Mouse (Mus musculus) heart, postnatal 10 days (tissue): ENCODE data around the gene Wipf2. TPM values are rescaled to one million over a fixed set of nuclear protein-coding genes. Genes with fewer than 3 reads are reported as not detected.
A peak's percentile ranks its signal among the peaks of the same experiment; 100 is the strongest.
"Not testable (repeated sequence)": the region's sequence is repeated elsewhere in the genome, so short reads cannot be mapped to it uniquely, and the experiment has no call there.

Experiments used
- DNase-seq, 2 experiments: peaks; one replicate each; pipeline ENCODE4 v3.0.0; 2021
- intact Hi-C: fragments of 180-260 bp; cut with DNase I; formaldehyde crosslinking; loops from one replicate; pipeline ENCODE4 v1.15.1; 2025
- total RNA-seq, 2 experiments: library from RNA; stranded (reverse); gene quantifications; 2 replicates each; pipeline ENCODE4 v1.2.3; 2021

Wipf2 gene
- total RNA-seq, result 10 to 100 TPM; 12.4 to 13.0 TPM

DNA sequence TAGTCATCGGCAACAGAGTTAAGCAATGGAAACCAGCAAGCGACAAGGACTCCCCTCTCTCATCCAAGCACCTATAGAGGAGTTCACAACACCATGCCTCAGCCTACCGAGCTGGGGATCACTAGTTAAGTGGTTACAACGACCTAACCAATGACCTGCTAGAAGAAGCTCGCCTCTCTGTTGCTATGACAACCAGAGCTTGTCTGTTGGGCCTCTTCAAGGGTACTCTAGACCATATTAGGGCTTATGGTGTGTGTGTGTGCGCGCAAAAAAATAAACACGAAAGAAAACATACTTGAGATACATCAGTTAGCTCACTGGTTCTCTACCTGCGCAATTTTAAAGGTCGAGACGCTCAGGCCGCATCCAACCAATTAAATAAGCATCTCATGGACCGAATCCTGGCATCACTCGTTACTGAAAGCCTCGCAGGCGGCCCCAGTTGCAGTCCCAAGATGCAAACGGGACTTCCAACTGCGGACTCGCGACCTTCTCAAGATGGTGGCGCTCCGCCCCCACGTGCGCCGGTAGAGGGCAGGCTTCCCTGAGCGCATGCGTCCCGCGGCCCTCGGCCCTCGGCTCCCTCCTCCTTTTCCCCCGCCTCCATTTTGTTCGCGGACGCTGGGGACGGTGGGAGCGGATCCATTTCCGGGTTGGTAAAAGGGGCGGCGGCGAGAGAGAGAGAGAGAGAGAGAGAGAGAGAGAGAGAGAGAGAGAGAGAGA lies at the start of gene Wipf2:
Gene Wipf2 (plus strand): TSS at position 611 of the 723 bp plus-strand sequence.
- intact Hi-C loops, result loop anchor here (5.0 kb wide), 1 partner anchor 109 kb away; no protein-coding TSS in a partner anchor
- DNase-seq, result peak; percentile 96 to 97

DNA sequence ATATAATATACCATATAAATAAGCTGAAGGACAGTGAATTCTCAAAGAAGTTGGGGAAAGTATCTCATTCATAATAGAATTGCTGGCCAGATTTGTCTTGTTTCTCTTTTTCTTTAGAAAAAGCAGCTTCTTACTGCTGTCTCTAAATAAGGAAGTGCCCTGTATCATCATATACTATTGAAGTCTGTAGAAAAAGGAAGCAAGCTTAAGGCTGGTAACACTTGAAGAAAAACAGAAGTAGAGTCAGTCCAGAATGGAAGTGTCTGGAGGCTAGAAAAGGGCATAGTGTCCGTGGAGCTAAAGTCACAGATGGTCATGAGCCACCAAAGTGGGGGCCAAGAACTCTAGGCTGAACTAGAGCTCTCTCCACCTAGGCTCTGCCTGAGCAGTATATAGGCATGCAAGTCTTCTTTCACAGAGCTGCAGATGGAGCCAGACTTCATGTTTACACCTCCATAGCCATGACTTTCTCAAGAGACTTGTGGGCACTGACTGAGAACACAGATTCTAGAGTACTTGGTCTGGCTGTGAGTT lies 46.7 kb upstream of the Wipf2 start:
- intact Hi-C loops, result no loop called here
- DNase-seq, result no peak

DNA sequence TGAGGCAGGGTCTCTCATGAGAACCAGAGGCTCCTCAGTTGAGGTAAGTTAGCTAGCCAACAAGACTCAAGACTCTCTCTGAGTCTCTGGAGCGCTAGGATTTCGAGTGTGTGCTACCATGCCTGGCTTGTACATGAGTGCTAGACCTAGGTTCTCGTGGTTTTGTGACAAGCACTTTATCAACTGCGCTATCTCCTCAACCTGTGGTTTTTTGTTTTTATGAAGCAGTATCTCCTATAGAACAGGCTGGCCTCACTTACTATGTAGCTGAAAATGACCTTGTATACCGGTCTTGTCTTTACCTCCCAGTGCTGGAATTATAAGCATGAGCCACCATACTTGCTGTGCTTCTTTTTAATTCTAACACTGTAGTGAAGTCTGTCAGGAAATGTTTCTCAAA lies 42.5 kb upstream of the Wipf2 start:
- DNase-seq, result no peak
- intact Hi-C loops, result no loop called here

- intact Hi-C loops, DNase-seq: not testable (repeated sequence)
These were observed 37.4 kb upstream of the Wipf2 start for GRCm38 (mm10) chr11:98826071-98826470.

- DNase-seq, result no peak
- intact Hi-C loops, result loop anchor here (1.0 to 2.0 kb wide), 2 partner anchors 17 to 128 kb away; no protein-coding TSS in a partner anchor
These were observed 35.6 kb upstream of the Wipf2 start for GRCm38 (mm10) chr11:98827877-98828276.

- DNase-seq, result peak; percentile 42 to 72
- intact Hi-C loops, result loop anchor here (1.0 to 2.0 kb wide), 2 partner anchors 18 to 41 kb away; no protein-coding TSS in a partner anchor
These were observed 34.2 kb upstream of the Wipf2 start for GRCm38 (mm10) chr11:98829091-98829775.

GRCm38 (mm10) chr11:98829875-98830274 lies 33.6 kb upstream of the Wipf2 start:
- intact Hi-C loops, result loop anchor here (1.0 to 2.0 kb wide), 2 partner anchors 19 to 42 kb away; no protein-coding TSS in a partner anchor
- DNase-seq, result no peak

DNA sequence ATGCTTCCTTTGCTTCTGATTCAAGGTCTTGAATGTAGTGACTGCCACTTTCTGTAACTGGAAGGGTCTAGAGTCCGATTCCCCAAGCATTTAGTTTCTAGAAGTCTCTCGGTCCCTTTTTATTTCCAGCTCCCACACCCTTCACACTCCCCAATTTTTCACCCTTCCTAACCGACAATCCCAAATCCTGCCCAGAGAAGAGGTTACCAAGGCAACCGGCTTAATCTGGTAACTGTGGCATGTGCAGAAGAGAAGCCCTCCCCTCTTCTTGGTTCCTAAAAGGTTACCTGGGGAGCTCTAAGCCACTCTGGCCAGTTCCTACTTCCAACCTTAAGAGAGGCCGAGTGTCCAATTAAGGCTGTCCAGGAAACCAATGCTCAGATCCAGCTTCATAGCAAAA lies 28.1 kb upstream of the Wipf2 start:
- intact Hi-C loops, result no loop called here

DNA sequence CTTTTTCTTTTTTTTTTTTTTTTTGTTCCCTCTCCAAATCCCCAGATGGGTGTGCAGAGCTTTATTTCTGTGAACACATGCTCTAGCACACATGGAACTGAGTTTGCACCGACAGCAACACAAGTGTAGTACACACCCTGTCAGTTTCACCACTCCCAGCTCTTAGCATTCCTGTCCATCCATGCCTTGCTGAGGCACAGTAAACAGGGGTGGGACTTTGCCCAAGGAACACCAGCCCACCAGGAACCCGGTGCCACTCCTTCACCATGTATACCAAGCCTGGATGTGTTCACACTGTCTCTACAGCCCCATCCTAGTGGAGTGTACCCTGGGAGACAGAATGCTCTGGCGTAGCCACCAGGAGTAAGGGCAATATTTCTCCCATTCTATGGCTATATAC lies 27.7 kb upstream of the Wipf2 start:
- intact Hi-C loops, result no loop called here
- no peak for DNase-seq

More for the DNA sequence above, 28.1 kb upstream of the Wipf2 start:
- DNase-seq, result no peak

- DNase-seq, result no peak
- intact Hi-C loops, result no loop called here
These were observed 27.3 kb upstream of the Wipf2 start for GRCm38 (mm10) chr11:98836128-98836527.

GRCm38 (mm10) chr11:98836651-98837141 lies 26.7 kb upstream of the Wipf2 start, which contains the start of gene Rapgefl1:
TSS of gene Rapgefl1 (plus strand) at chr11:98836785.
- peak; percentile 84 to 88 for DNase-seq
- intact Hi-C loops, result no loop called here

GRCm38 (mm10) chr11:98837231-98837704 lies 26.2 kb upstream of the Wipf2 start:
- intact Hi-C loops, result no loop called here
- no peak for DNase-seq

DNA sequence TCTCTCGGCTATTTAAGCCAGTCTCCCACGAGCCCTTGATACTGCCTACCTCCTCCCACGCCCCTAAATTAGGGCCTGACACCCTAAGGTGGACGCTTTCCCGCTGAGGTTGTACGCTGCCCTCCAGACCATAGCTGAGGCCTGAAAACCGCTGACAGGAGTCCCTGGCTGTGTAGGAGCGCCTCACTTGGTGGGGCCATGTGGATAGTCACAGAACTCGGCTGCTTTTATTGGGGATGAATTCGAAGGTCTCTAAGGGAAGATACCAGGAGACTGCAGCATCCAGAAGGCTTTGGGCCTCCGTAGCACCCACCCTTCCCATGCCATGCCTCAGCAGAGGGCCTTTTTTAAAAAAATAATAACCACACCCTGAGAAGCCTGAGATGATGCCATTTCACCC lies 25.5 kb upstream of the Wipf2 start:
- no peak for DNase-seq
- intact Hi-C loops, result no loop called here

- intact Hi-C loops, result no loop called here
- peak in 1 of 2 experiments; percentile 23 for DNase-seq
These were observed 24.9 kb upstream of the Wipf2 start for GRCm38 (mm10) chr11:98838512-98838911.

GRCm38 (mm10) chr11:98839402-98839801 lies 24.0 kb upstream of the Wipf2 start:
- peak in 1 of 2 experiments; percentile 7 for DNase-seq
- intact Hi-C loops, result no loop called here

DNA sequence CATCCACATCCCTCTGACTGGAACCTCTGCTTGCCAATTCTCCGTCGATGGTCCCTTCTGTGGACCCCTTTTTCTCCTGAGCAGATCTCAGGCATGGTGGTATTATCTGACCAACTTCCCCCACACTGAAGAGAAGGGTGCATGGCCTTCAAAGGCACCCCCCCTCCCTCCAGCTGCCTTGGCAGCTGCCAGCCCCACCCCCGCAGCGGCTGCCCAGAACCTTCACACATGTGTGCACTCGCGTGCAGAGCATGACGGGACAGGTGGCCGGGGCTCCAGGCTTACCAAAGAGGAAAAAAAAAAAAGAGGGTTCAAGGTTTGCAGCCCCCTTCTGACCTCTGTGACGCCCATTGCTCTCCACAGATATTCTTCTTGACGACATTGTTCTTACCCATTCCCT lies 23.5 kb upstream of the Wipf2 start:
- no peak for DNase-seq
- intact Hi-C loops, result no loop called here

- intact Hi-C loops, result no loop called here
These were observed 17.4 kb upstream of the Wipf2 start for GRCm38 (mm10) chr11:98846016-98846415.

DNA sequence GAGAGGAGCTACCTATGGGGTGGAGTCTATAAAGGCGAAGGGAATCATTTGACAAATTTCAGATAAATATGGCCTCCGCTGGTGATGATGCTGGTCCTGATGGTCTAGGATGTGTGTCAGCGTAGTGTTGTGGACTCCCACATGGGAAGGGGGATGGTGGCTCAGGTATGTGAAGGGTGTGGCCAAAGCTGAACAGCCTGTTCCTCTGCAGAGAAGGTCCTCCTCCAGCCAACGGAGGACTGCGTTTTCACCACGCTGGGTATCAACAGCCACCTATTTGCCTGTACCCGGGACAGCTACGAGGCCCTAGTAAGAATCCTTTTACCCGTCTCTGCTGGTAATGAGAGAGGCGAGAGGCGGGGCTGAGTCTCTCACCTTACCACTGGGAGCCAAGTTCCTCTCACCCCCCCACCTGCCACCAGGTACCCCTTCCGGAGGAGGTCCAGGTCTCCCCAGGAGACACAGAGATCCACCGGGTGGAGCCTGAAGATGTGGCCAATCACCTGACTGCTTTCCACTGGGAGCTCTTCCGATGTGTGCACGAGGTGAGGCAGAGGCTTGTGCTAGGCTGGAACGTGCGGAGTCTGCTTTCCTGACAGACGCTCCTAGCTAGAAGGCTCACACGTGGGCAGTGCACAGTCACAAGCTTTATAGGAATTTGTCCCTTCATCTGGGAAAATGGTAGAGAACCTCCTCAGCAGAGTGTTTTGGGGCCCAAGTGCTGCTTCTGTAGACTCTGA lies 16.4 kb upstream of the Wipf2 start:
- intact Hi-C loops, result no loop called here
- DNase-seq, result no peak

More at GRCm38 (mm10) chr11:98846016-98846415, 17.4 kb upstream of the Wipf2 start:
- DNase-seq, result no peak

DNA sequence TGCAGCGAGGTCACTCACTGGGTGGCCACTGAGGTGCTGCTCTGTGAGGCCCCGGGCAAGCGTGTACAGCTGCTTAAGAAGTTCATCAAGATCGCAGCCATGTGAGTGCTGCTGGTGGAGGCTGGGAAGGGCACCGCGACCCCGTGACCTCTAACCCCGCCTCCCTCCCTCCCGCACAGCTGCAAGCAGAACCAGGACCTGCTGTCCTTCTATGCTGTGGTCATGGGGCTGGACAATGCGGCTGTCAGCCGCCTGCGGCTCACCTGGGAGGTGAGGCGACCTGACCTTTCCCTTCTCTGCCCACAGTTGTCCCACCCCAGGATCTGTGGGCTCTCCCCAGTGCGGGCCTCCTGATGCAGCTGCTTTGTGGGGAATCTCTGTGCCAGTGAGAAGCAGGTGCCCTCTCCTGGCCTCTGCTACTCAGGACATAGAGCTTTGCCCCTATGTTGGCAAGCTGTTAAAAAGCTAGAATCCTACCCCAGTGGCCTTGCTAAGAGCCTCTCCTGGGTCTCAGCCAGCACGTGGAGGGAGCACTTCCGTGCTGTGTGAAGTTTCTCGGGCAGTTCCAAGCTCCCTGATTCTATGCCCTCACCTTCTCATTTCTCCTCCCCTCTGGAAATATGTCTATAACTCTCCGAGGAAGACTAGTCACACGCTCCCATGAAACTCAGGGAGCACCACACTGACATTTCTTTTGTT lies 14.1 kb upstream of the Wipf2 start:
- no peak for DNase-seq
- intact Hi-C loops, result no loop called here
